Mouse (Mus musculus): ENCODE measurements around the gene Gmfg.

DNA sequence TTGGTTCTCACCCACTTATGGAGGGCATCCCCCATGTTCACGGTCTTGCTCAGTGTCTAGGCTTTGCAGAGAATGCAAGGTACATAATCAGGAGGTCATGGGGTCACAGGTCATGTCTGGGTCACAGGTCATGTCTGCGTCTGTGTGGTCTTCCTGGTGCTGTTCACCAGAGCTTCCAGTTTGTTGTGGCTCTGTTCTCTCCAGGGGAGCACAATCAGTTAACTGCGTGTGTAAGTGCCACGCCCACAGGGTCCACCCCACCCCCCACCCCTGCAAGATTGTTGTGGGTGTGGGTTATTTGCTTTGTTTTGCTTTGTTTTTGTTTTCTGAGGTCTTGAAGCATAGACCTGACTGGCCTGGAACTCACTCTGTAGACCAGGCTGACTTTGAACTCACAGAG, 46.9 kb downstream of the Gmfg start:
- TF ChIP-seq POLR2A (IDR thresholded peaks at IDR 0.05; ENCODE audit: borderline replicate concordance, extremely low read depth, insufficient read depth, insufficient read length, poor library complexity, severe bottlenecking) (no peak), CTCF (IDR thresholded peaks at IDR 0.05; ENCODE audit: borderline replicate concordance, extremely low read depth, insufficient read depth, insufficient read length) (no peak)
